Mouse (Mus musculus) liver, postnatal 0 days (tissue): ENCODE data around the gene Ppp2r5b.

Source experiments
- CTCF ChIP-seq: sonication (generic); IDR thresholded peaks from 2 replicates; pipeline ENCODE4 v1.5.1; 2016; ENCODE audit warnings: antibody characterized with exemption, low read depth
- EP300 ChIP-seq: IDR thresholded peaks from 2 replicates; pipeline ENCODE4 v1.6.1; 2016; ENCODE audit warnings: antibody characterized with exemption, low read depth, mild to moderate bottlenecking

- TF ChIP-seq CTCF, result no peak
- no peak for TF ChIP-seq EP300
These were observed 4.6 kb downstream of the Ppp2r5b start for GRCm38 (mm10) chr19:6231036-6231435.
